In genomic region chr3:27161645-27162409, GRCm38 (mm10) we compare ENCODE assay signal across 1 mouse cellular context.
TF ChIP-seq lines count a peak whose summit lies in the region.

No protein-coding gene starts in this region.

TF ChIP-seq in MEL, 35 proteins besides CTCF, POLR2A, EP300 and RAD21:
- no peak for TF ChIP-seq SMC3 (IDR thresholded peaks at IDR 0.05; ENCODE audit: low read depth, low read length)
- 0 out of 2 replicates have a peak, but pooled peaks have one; percentile 9 for TF ChIP-seq MAX (IDR thresholded peaks at IDR 0.05; ENCODE audit: low read length)
- no peak for TF ChIP-seq POLR2AphosphoS5 (IDR thresholded peaks at IDR 0.05; ENCODE audit: borderline replicate concordance, low read depth, low read length)
